Mouse (Mus musculus): ENCODE results near the gene Akt1s1. TPM values are rescaled to one million over a fixed set of nuclear protein-coding genes. Genes with fewer than 3 reads are reported as not detected.
A peak's percentile ranks its signal among the peaks of the same experiment; 100 is the strongest.

Akt1s1 gene
- total RNA-seq, 2 experiments from 2014 or later = 18.2 to 26.5 TPM

- ATAC-seq (replicated peaks; ENCODE audit: poor library complexity, severe bottlenecking) = 0 out of 2 replicates have a peak, but pooled peaks have one; percentile 20
Measured at GRCm38 (mm10) chr7:44823409-44823808, 25.4 kb upstream of the Akt1s1 start.

GRCm38 (mm10) chr7:44824872-44825271 is 23.9 kb upstream of the Akt1s1 start:
- ATAC-seq (replicated peaks; ENCODE audit: poor library complexity, severe bottlenecking) = peak; percentile 63

- ATAC-seq (replicated peaks; ENCODE audit: poor library complexity, severe bottlenecking) = no peak; the same call in 1 of the 2 replicates
Measured at GRCm38 (mm10) chr7:44826771-44827170, 22.0 kb upstream of the Akt1s1 start.

GRCm38 (mm10) chr7:44828706-44829105 is 20.1 kb upstream of the Akt1s1 start:
- no peak for ATAC-seq (replicated peaks; ENCODE audit: poor library complexity, severe bottlenecking)

- no peak for ATAC-seq (replicated peaks; ENCODE audit: poor library complexity, severe bottlenecking)
Measured at GRCm38 (mm10) chr7:44832763-44833162, 16.0 kb upstream of the Akt1s1 start.

- no peak for ATAC-seq (replicated peaks; ENCODE audit: poor library complexity, severe bottlenecking)
Measured at GRCm38 (mm10) chr7:44835373-44836015, 13.3 kb upstream of the Akt1s1 start.

GRCm38 (mm10) chr7:44836016-44836404 is 12.8 kb upstream of the Akt1s1 start:
- ATAC-seq (replicated peaks; ENCODE audit: poor library complexity, severe bottlenecking) = no peak

- no peak for ATAC-seq (replicated peaks; ENCODE audit: poor library complexity, severe bottlenecking)
Measured at GRCm38 (mm10) chr7:44836423-44837053, 12.3 kb upstream of the Akt1s1 start.

GRCm38 (mm10) chr7:44838073-44838472 is 10.7 kb upstream of the Akt1s1 start:
- no peak for ATAC-seq (replicated peaks; ENCODE audit: poor library complexity, severe bottlenecking)

GRCm38 (mm10) chr7:44839171-44839490 is 9.7 kb upstream of the Akt1s1 start:
- ATAC-seq (replicated peaks; ENCODE audit: poor library complexity, severe bottlenecking) = no peak

- ATAC-seq (replicated peaks; ENCODE audit: poor library complexity, severe bottlenecking) = peak; percentile 38
Measured at GRCm38 (mm10) chr7:44839491-44840191, 9.2 kb upstream of the Akt1s1 start.

- ATAC-seq (replicated peaks; ENCODE audit: poor library complexity, severe bottlenecking) = peak; percentile 61
Measured at GRCm38 (mm10) chr7:44840426-44840825, 8.4 kb upstream of the Akt1s1 start.

- ATAC-seq (replicated peaks; ENCODE audit: poor library complexity, severe bottlenecking) = no peak
Measured at GRCm38 (mm10) chr7:44841825-44842463, 6.8 kb upstream of the Akt1s1 start.

GRCm38 (mm10) chr7:44845006-44845405 is 3.8 kb upstream of the Akt1s1 start:
- ATAC-seq (replicated peaks; ENCODE audit: poor library complexity, severe bottlenecking) = no peak

GRCm38 (mm10) chr7:44846804-44847203 is 2.0 kb upstream of the Akt1s1 start:
- ATAC-seq (replicated peaks; ENCODE audit: poor library complexity, severe bottlenecking) = no peak

GRCm38 (mm10) chr7:44847772-44848171 is 1.0 kb upstream of the Akt1s1 start:
- ATAC-seq (replicated peaks; ENCODE audit: poor library complexity, severe bottlenecking) = no peak

- peak; percentile 51 for ATAC-seq (replicated peaks; ENCODE audit: poor library complexity, severe bottlenecking)
Measured at GRCm38 (mm10) chr7:44849416-44850111, 773 bp downstream of the Akt1s1 start.

GRCm38 (mm10) chr7:44850146-44850545 is 1.4 kb downstream of the Akt1s1 start:
- ATAC-seq (replicated peaks; ENCODE audit: poor library complexity, severe bottlenecking) = peak; percentile 2; the same call in 1 of the 2 replicates

GRCm38 (mm10) chr7:44850789-44851624 is 2.2 kb downstream of the Akt1s1 start:
- ATAC-seq (replicated peaks; ENCODE audit: poor library complexity, severe bottlenecking) = no peak
